Mouse (Mus musculus): Measurements from ENCODE around the gene Pcp4. TPM values are rescaled to one million over a fixed set of nuclear protein-coding genes. Genes with fewer than 3 reads are reported as not detected.

Pcp4 gene
- polyA plus RNA-seq, 1 experiment: 0.33 TPM

GRCm38 (mm10) chr16:96501241-96501640, 33.8 kb downstream of the Pcp4 start:
- WGBS: 87% methylated on average over 6 of the region's 6 CpGs
- H3K4me1 ChIP-seq (ENCODE audit: control insufficient read depth, insufficient read depth, insufficient read length): peaks cover 3% of the 10 kb centered on the region; the same call in 1 of the 2 replicates
- H3K27ac ChIP-seq (ENCODE audit: insufficient read depth, low read length): no peak overlapping the region
- no peak for DNase-seq (ENCODE audit: low read depth in 1 of 2, low spot score in 2 of 2)
- no peak overlapping the region for H3K4me3 ChIP-seq (ENCODE audit: extremely low read depth, insufficient read depth, insufficient read length)
- TF ChIP-seq CTCF (IDR thresholded peaks at IDR 0.05; ENCODE audit: extremely low read depth, insufficient read depth, insufficient read length, insufficient replicate concordance): no peak
- TF ChIP-seq POLR2A (IDR thresholded peaks at IDR 0.05; ENCODE audit: low read depth, low read length): no peak
- H3K36me3 ChIP-seq (ENCODE audit: control insufficient read depth, insufficient read depth, low read length): no peaks in the 10 kb centered on the region
- no peaks in the 10 kb centered on the region for H3K27me3 ChIP-seq (ENCODE audit: control insufficient read depth, insufficient read depth, low read length)

GRCm38 (mm10) chr16:96502586-96502985, 35.2 kb downstream of the Pcp4 start:
- no peak for DNase-seq (ENCODE audit: low read depth in 1 of 2, low spot score in 2 of 2)
- no peaks in the 10 kb centered on the region for H3K27me3 ChIP-seq (ENCODE audit: control insufficient read depth, insufficient read depth, low read length)
- H3K4me1 ChIP-seq (ENCODE audit: control insufficient read depth, insufficient read depth, insufficient read length): peaks cover 3% of the 10 kb centered on the region; the same call in 1 of the 2 replicates
- H3K27ac ChIP-seq (ENCODE audit: insufficient read depth, low read length): no peak overlapping the region
- 68% methylated on average over 3 of the region's 3 CpGs for WGBS
- no peak overlapping the region for H3K4me3 ChIP-seq (ENCODE audit: extremely low read depth, insufficient read depth, insufficient read length)
- TF ChIP-seq CTCF (IDR thresholded peaks at IDR 0.05; ENCODE audit: extremely low read depth, insufficient read depth, insufficient read length, insufficient replicate concordance) (no peak), POLR2A (IDR thresholded peaks at IDR 0.05; ENCODE audit: low read depth, low read length) (no peak)
- H3K36me3 ChIP-seq (ENCODE audit: control insufficient read depth, insufficient read depth, low read length): no peaks in the 10 kb centered on the region

GRCm38 (mm10) chr16:96514466-96514865, 47.1 kb downstream of the Pcp4 start:
- Histone ChIP-seq H3K4me1 (ENCODE audit: control insufficient read depth, insufficient read depth, insufficient read length) (no peaks in the 10 kb centered on the region), H3K36me3 (ENCODE audit: control insufficient read depth, insufficient read depth, low read length) (no peaks in the 10 kb centered on the region), H3K27me3 (ENCODE audit: control insufficient read depth, insufficient read depth, low read length) (no peaks in the 10 kb centered on the region), H3K27ac (ENCODE audit: insufficient read depth, low read length) (no peak overlapping the region), H3K4me3 (ENCODE audit: extremely low read depth, insufficient read depth, insufficient read length) (no peak overlapping the region)
- no peak for DNase-seq (ENCODE audit: low read depth in 1 of 2, low spot score in 2 of 2)
- WGBS: 85% methylated on average over 3 of the region's 3 CpGs
- TF ChIP-seq CTCF (IDR thresholded peaks at IDR 0.05; ENCODE audit: extremely low read depth, insufficient read depth, insufficient read length, insufficient replicate concordance) (no peak), POLR2A (IDR thresholded peaks at IDR 0.05; ENCODE audit: low read depth, low read length) (no peak)

GRCm38 (mm10) chr16:96527476-96527875, 60.1 kb downstream of the Pcp4 start:
- no peak overlapping the region for H3K27ac ChIP-seq (ENCODE audit: insufficient read depth, low read length)
- no peak overlapping the region for H3K4me3 ChIP-seq (ENCODE audit: extremely low read depth, insufficient read depth, insufficient read length)
- H3K4me1 ChIP-seq (ENCODE audit: control insufficient read depth, insufficient read depth, insufficient read length): peaks cover 9% of the 10 kb centered on the region; the same call in 1 of the 2 replicates
- no peak for TF ChIP-seq CTCF (IDR thresholded peaks at IDR 0.05; ENCODE audit: extremely low read depth, insufficient read depth, insufficient read length, insufficient replicate concordance)
- TF ChIP-seq POLR2A (IDR thresholded peaks at IDR 0.05; ENCODE audit: low read depth, low read length): no peak
- WGBS: 31% methylated on average over 3 of the region's 3 CpGs
- H3K27me3 ChIP-seq (ENCODE audit: control insufficient read depth, insufficient read depth, low read length): no peaks in the 10 kb centered on the region
- no peak for DNase-seq (ENCODE audit: low read depth in 1 of 2, low spot score in 2 of 2)
- no peaks in the 10 kb centered on the region for H3K36me3 ChIP-seq (ENCODE audit: control insufficient read depth, insufficient read depth, low read length)

GRCm38 (mm10) chr16:96528471-96528870, 61.1 kb downstream of the Pcp4 start:
- 16% methylated on average over 4 of the region's 4 CpGs for WGBS
- no peak for DNase-seq (ENCODE audit: low read depth in 1 of 2, low spot score in 2 of 2)
- Histone ChIP-seq H3K27me3 (ENCODE audit: control insufficient read depth, insufficient read depth, low read length) (no peaks in the 10 kb centered on the region), H3K4me3 (ENCODE audit: extremely low read depth, insufficient read depth, insufficient read length) (no peak overlapping the region), H3K36me3 (ENCODE audit: control insufficient read depth, insufficient read depth, low read length) (no peaks in the 10 kb centered on the region), H3K27ac (ENCODE audit: insufficient read depth, low read length) (no peak overlapping the region), H3K4me1 (ENCODE audit: control insufficient read depth, insufficient read depth, insufficient read length) (peaks cover 9% of the 10 kb centered on the region; the same call in 1 of the 2 replicates)
- no peak for TF ChIP-seq CTCF (IDR thresholded peaks at IDR 0.05; ENCODE audit: extremely low read depth, insufficient read depth, insufficient read length, insufficient replicate concordance)
- TF ChIP-seq POLR2A (IDR thresholded peaks at IDR 0.05; ENCODE audit: low read depth, low read length): no peak

GRCm38 (mm10) chr16:96529896-96530568, 62.6 kb downstream of the Pcp4 start:
- WGBS: 78% methylated on average over 9 of the region's 9 CpGs
- H3K4me3 ChIP-seq (ENCODE audit: extremely low read depth, insufficient read depth, insufficient read length): no peak overlapping the region
- peaks cover 11% of the 10 kb centered on the region; the same call in 1 of the 2 replicates for H3K4me1 ChIP-seq (ENCODE audit: control insufficient read depth, insufficient read depth, insufficient read length)
- no peaks in the 10 kb centered on the region for H3K27me3 ChIP-seq (ENCODE audit: control insufficient read depth, insufficient read depth, low read length)
- TF ChIP-seq POLR2A (IDR thresholded peaks at IDR 0.05; ENCODE audit: low read depth, low read length) (no peak), CTCF (IDR thresholded peaks at IDR 0.05; ENCODE audit: extremely low read depth, insufficient read depth, insufficient read length, insufficient replicate concordance) (no peak)
- no peaks in the 10 kb centered on the region for H3K36me3 ChIP-seq (ENCODE audit: control insufficient read depth, insufficient read depth, low read length)
- no peak for DNase-seq (ENCODE audit: low read depth in 1 of 2, low spot score in 2 of 2)
- no peak overlapping the region for H3K27ac ChIP-seq (ENCODE audit: insufficient read depth, low read length)

- no peaks in the 10 kb centered on the region for H3K36me3 ChIP-seq (ENCODE audit: control insufficient read depth, insufficient read depth, low read length)
- H3K4me1 ChIP-seq (ENCODE audit: control insufficient read depth, insufficient read depth, insufficient read length): peaks cover 11% of the 10 kb centered on the region; the same call in 1 of the 2 replicates
- 52% methylated on average over 3 of the region's 3 CpGs for WGBS
- H3K4me3 ChIP-seq (ENCODE audit: extremely low read depth, insufficient read depth, insufficient read length): no peak overlapping the region
- DNase-seq (ENCODE audit: low read depth in 1 of 2, low spot score in 2 of 2): no peak
- TF ChIP-seq CTCF (IDR thresholded peaks at IDR 0.05; ENCODE audit: extremely low read depth, insufficient read depth, insufficient read length, insufficient replicate concordance) (no peak), POLR2A (IDR thresholded peaks at IDR 0.05; ENCODE audit: low read depth, low read length) (no peak)
- H3K27me3 ChIP-seq (ENCODE audit: control insufficient read depth, insufficient read depth, low read length): no peaks in the 10 kb centered on the region
- no peak overlapping the region for H3K27ac ChIP-seq (ENCODE audit: insufficient read depth, low read length)
Observed at GRCm38 (mm10) chr16:96530569-96530898, 63.1 kb downstream of the Pcp4 start.

Data from spleen, adult 2 months (tissue).